Mouse (Mus musculus) small intestine, adult 2 months (tissue): ENCODE measurements around the gene Rhbdl1.

ENCODE experiments used
- CTCF ChIP-seq: fragments of 200-500 bp; IDR thresholded peaks from 2 replicates; pipeline ENCODE4 v1.5.1; 2012; ENCODE audit warnings: low read depth, mild to moderate bottlenecking, control low read depth, inconsistent platforms, low read length, moderate library complexity, mixed read lengths; ENCODE audit not compliant: insufficient replicate concordance, insufficient read length; ENCODE audit errors: extremely low read depth
- POLR2A ChIP-seq: fragments of 200-500 bp; IDR thresholded peaks from 2 replicates; pipeline ENCODE4 v1.6.1; 2012; ENCODE audit warnings: low read depth, mild to moderate bottlenecking, control low read depth, inconsistent platforms, low read length, moderate library complexity

- no peak for TF ChIP-seq CTCF
- no peak for TF ChIP-seq POLR2A
Observed at GRCm38 (mm10) chr17:25835816-25836215, 1.3 kb downstream of the Rhbdl1 start.
